Mouse (Mus musculus) thymus, adult 2 months (tissue): ENCODE results near the gene Pdcd11.

Experiments
- CTCF ChIP-seq: fragments of 200-500 bp; IDR thresholded peaks from 2 replicates; pipeline ENCODE4 v1.5.1; 2012; ENCODE audit warnings: mild to moderate bottlenecking, control low read depth, low read length, moderate library complexity, borderline replicate concordance; ENCODE audit not compliant: control insufficient read depth, poor library complexity, insufficient read depth; ENCODE audit errors: extremely low read depth
- POLR2A ChIP-seq: fragments of 200-500 bp; IDR thresholded peaks from 2 replicates; pipeline ENCODE4 v1.6.1; 2012; ENCODE audit warnings: mild to moderate bottlenecking, low read length, control low read depth, moderate library complexity; ENCODE audit not compliant: control insufficient read depth, poor library complexity, insufficient read depth; ENCODE audit errors: extremely low read depth

GRCm38 (mm10) chr19:47137051-47137581 is 46.5 kb downstream of the Pdcd11 start:
- TF ChIP-seq CTCF (no peak), POLR2A (no peak)
